Mouse (Mus musculus) induced T-regulatory cell, adult 2 months (primary cell): Measurements from ENCODE around the gene Mfsd13b.
"Not testable (repeated sequence)": the region's sequence is repeated elsewhere in the genome, so short reads cannot be mapped to it uniquely, and the experiment has no call there.

Source experiments
- DNase-seq: peaks from one replicate; pipeline ENCODE4 v3.0.0-alpha.2; 2012; ENCODE audit warnings: low read depth

Mfsd13b gene

GRCm38 (mm10) chr7:120982968-120983367 is 659 bp downstream of the Mfsd13b start:
- DNase-seq = no peak

DNA sequence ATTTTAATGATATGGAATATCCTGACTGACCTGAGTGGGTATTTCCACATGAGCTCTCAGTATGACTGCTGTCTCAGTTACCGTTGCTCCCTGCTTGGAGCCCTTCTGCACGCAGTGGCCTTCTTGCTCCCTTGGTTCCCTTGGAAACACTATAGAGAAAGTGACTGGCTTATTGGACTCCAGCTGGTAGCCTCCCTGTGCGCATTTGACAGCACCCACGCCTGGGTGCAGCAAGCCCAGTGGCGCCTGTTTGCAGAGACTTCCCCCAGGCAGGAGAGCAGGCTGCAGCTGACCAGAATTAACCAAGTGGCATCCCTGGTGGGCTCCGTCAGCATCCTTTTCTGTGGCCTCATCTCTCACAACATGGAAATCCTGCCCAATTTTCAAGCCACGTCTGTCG is 8.9 kb downstream of the Mfsd13b start:
- no peak for DNase-seq

DNA sequence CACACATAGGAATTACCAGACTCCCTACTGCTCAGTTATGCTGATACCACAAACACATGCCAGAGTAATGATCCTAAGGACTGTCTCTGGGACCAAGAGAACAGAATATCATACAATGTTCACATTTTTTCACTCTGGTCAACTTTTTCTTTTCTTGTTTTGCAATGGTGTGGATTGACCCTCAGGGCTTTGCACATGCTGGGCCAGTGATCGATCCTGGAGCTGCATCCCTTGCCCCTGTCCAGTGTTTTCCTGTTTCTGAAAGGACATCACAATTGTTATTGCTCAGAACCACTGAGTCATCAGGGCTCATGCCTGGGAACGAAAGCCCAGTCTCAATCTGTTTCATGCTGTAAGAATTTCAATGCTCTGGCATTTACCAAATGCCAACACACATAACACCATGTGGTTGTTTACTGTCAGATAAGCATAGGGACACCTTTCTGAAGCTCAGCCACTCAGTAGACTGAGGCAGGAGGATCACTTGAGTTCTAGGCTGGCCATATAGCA is 16.8 kb downstream of the Mfsd13b start:
- DNase-seq = no peak

DNA sequence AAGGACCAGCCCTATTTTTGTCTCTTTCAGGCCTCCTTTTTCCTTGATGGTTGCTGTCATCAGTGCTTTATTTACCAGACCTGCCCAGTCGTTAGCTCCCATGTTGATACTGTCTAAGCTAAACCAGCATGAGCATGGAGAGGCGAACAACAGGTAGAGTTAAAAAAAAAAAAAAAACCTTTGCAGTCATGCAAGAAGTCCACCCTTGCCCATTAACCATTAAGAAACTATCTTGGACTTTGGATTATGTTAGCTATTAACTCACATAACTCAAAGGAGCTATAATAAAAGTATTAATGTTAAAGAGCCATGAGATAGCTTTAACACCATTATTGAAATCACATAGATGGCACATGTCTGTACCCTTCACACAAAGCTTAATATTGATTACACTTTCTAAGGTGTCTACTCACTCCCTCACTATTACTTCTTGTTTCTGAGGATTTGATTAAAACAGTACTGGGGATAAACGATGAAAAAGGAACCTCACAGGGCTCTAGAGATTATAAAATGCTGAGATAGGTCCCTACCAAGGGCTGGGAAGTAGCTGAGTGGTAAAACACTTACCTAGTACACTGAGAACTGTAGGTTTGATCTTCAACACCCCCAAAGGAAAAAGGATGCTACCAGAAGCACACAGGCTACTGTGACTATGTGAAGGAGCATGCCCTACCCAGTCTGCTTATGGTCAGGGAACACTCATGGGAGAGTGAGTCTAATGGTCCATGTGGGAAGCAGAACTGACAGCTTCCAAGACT is 17.9 kb downstream of the Mfsd13b start:
- no peak for DNase-seq

- no peak for DNase-seq
Measured at GRCm38 (mm10) chr7:121001879-121002278, 19.6 kb downstream of the Mfsd13b start.

DNA sequence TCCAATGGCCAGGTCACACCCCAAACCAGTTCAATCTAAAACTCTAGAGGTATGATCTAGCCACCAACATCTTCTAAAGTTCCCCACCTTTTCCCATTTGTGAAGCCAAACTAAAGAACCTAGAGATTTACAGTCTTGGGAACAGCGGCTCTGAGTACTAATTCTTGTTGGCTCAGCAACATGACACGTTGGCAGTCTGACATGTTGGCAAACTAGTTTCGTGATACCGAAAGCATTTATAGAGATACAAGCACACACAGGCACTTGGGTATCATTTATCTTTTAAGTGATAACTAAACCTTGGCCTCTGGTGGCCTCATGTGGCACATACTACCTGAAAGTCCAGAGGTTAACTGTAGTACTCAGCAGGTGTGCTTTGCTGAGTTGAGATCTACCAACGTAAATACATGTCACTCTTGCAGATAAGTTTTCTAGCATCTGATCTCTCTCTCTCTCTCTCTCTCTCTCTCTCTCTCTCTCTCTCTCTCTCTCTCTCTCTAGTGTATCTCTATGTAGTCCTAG is 20.2 kb downstream of the Mfsd13b start:
- no peak for DNase-seq

GRCm38 (mm10) chr7:121003793-121004418 is 21.6 kb downstream of the Mfsd13b start:
- no peak for DNase-seq

- no peak for DNase-seq
Measured at GRCm38 (mm10) chr7:121011794-121012689, 29.7 kb downstream of the Mfsd13b start.

DNA sequence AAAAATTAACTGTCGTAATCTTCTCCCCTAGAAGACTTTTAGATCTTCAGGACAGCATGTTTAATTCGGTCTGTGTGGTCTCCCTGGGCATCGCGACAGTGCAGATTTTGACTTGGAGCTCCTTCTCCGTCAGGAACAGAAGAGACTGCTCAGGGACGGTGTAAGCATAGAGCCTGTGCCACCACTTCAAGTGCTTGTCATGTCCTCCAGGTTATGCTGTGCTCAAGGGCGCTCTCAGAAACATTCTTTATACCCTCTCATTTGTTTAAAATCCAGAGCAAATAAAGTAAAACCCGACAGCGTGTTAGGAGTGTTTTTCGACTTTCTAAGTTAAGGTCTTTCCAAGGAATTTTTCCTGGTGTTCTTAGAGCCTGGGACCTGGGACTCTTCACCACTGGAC is 32.2 kb downstream of the Mfsd13b start:
- no peak for DNase-seq

DNA sequence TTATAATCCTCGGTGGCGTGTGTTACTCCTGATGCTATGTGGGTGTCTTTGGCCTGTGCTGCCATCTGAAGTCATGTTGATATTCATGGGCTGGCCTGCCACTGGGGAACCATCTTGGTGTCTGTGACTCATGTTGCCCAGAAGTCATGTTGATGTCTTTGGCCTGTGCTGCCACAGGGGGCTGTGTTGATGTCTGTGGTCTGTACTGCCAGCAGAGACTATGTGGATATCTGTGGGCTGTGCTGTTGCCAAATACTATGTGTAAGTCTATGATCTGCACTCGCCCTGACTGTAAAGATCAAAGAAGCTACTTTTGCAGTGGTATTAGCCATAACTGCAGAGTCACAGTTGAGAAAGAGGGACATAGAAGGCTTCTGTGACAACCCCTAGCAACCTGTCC is 36.5 kb downstream of the Mfsd13b start:
- DNase-seq = no peak

DNA sequence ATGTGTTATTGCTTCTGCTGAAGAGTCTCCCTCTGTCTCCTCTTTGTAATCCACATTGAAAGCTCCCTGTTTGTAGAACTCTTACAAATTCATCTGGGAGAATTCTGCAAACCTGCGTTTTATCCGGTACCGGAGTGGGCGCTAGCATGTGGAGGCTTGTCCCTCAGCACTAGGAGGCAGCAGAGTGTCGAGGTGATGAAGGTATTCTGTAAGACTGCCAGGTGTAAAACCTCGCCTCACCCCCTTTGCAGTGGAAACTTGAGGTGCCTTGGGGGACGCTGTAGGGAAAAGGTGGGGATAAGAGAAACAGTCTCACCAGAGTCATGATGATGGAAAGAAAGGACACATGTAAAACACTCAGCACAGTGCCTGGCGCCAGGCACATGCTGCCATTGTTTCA is 38.0 kb downstream of the Mfsd13b start:
- peak; percentile 22 for DNase-seq

DNA sequence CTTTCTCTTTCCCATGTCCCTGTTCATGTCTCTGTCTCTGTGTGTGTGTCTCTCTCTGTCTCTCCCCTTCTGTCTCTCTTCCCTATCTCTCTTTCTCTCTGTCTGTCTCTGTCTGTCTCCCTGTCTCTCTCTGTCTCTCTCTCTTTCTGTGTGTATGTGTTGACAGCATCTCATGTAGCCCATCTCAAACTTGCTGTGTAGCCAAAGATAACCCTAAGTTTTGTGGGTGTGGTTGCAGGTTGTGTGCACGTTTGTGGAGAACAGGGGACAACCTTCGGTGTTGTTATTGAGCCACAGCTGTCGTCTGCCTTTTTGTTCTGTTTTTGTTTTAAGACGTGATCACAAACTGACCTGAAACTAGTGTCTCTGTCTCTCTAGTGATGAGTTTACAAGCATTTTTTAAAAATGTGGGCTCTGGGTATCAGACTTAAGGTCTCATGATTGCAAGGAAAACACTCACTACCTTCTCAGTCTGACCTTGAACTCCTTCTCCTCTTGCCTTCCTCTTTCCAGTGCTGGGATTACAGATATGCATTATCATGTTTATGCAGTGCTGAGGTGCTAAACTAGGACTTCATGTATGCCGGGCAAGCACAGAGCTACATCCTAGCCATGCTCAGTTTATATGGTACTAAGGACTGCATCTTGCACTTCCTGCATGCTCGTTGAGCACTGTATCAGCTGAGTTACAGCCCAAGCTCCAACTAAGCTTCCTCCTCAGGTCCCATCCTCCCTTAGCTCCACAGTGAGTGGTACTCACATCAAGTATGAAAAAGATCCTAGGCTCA is 43.1 kb downstream of the Mfsd13b start:
- no peak for DNase-seq

GRCm38 (mm10) chr7:121026300-121026699 is 44.0 kb downstream of the Mfsd13b start:
- no peak for DNase-seq

- not testable (repeated sequence) for DNase-seq
Measured at GRCm38 (mm10) chr7:121029947-121030346, 47.6 kb downstream of the Mfsd13b start.

GRCm38 (mm10) chr7:121033856-121034652 is 51.7 kb downstream of the Mfsd13b start, which contains the start of gene Mettl9:
Mettl9 (plus strand) TSS chr7:121034445.
- DNase-seq = peak; percentile 96

DNA sequence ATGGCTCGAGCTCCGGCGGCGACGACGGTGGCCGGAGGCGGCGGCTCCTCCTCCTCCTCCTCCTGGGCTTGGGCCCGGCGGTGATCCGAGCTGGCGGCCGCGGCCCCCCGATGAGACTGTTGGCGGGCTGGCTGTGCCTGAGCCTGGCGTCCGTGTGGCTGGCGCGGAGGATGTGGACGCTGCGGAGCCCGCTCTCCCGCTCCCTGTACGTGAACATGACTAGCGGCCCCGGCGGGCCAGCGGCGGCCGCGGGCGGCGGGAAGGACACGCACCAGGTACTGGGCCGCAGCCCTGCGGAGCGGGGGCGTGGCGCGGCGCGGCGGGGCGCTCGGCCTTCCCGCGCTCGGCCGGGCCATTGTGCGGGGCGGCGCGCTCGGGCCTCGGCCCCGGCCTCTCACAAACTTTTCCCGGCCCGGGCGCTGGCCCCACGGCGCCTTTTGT is 52.4 kb downstream of the Mfsd13b start:
- no peak for DNase-seq

GRCm38 (mm10) chr7:121035161-121035721 is 52.9 kb downstream of the Mfsd13b start:
- no peak for DNase-seq

GRCm38 (mm10) chr7:121040595-121040994 is 58.3 kb downstream of the Mfsd13b start:
- DNase-seq = no peak

DNA sequence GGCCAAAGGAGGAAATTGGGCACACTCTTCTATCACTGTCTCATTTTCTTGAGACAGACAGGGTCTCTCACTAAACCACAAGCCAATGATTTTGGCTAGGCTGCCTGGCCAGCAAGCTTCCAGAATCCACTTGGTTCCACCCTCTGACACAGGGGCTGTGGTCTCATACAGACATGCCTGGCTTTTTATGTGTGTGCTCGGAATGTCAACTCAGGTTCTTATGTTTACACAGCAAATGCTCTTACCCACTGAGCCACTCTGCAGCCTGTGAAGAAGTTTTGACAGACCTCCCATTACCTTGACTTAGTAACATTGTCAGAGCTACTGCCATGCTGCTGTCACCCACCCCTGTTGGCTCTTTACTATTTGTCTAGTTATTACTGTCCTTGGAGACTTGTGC is 59.7 kb downstream of the Mfsd13b start:
- no peak for DNase-seq

DNA sequence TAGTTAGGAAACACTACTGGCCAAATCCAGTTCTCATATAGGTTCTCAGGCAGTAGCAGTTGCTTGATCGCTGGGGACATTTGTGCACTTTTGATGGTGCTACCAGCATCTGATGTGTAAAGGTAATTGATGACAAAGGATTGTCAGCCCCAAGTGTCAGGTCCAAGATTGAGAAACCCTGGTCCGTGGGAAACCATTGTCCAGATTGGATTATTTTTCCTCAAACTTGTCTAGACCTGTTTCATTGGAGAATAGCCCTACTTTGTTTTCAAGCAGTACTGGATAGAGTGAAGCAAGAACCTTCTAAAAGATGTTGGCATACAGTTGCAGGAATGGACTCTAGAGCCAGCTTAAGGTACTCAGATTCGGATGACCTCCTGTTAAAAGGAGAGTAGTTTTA is 60.7 kb downstream of the Mfsd13b start:
- DNase-seq = no peak
